Mouse (Mus musculus) lung, adult 2 months (tissue): ENCODE data around the gene Ethe1.

ENCODE experiments used
- CTCF ChIP-seq: fragments of 200-500 bp; IDR thresholded peaks from 2 replicates; pipeline ENCODE4 v1.5.1; 2011; ENCODE audit warnings: mild to moderate bottlenecking, low read length, control low read depth; ENCODE audit not compliant: insufficient read depth
- POLR2A ChIP-seq: fragments of 200-500 bp; IDR thresholded peaks from 2 replicates; pipeline ENCODE4 v1.6.1; 2011; ENCODE audit warnings: low read depth, mild to moderate bottlenecking, control low read depth, low read length, borderline replicate concordance; ENCODE audit errors: extremely low read depth

- TF ChIP-seq CTCF, result no peak
- TF ChIP-seq POLR2A, result no peak
Measured at GRCm38 (mm10) chr7:24546068-24546614, 41.2 kb upstream of the Ethe1 start, which contains the start of the genes Pinlyp and Xrcc1.
